Mouse (Mus musculus) limb, embryonic 15.5 days (tissue): ENCODE data around the gene Ifna5. TPM values are rescaled to one million over a fixed set of nuclear protein-coding genes. Genes with fewer than 3 reads are reported as not detected.
"Not testable (repeated sequence)": the region's sequence is repeated elsewhere in the genome, so short reads cannot be mapped to it uniquely, and the experiment has no call there.

ENCODE experiments used
- ATAC-seq: fragments of 200-750 bp; cut with Nextera tagmentation; 2 replicates; pipeline ENCODE4 v1.8.0; 2017; ENCODE audit warnings: low read depth, moderate TSS enrichment; ENCODE audit not compliant: insufficient number of reproducible peaks, low FRiP score, low TSS enrichment
- H3K27ac ChIP-seq: fragments of 300-500 bp; sonication (generic); 2 replicates; pipeline ENCODE4 v1.5.1; 2015; ENCODE audit warnings: moderate library complexity, mild to moderate bottlenecking, inconsistent platforms
- H3K27me3 ChIP-seq: fragments of 300-500 bp; sonication (generic); 2 replicates; pipeline ENCODE4 v1.6.1; 2015; ENCODE audit warnings: inconsistent platforms
- H3K36me3 ChIP-seq: fragments of 300-500 bp; sonication (generic); 2 replicates; pipeline ENCODE4 v1.6.1; 2015; ENCODE audit warnings: inconsistent platforms
- H3K4me1 ChIP-seq: fragments of 300-500 bp; sonication (generic); 2 replicates; pipeline ENCODE4 v1.6.1; 2015; ENCODE audit warnings: inconsistent platforms
- H3K4me2 ChIP-seq: fragments of 300-500 bp; sonication (generic); 2 replicates; pipeline ENCODE4 v1.6.1; 2015; ENCODE audit warnings: mild to moderate bottlenecking, inconsistent platforms
- H3K4me3 ChIP-seq: fragments of 300-500 bp; sonication (generic); 2 replicates; pipeline ENCODE4 v1.5.1; 2015; ENCODE audit warnings: mild to moderate bottlenecking, inconsistent platforms
- H3K9ac ChIP-seq: fragments of 300-500 bp; sonication (generic); 2 replicates; pipeline ENCODE4 v1.6.1; 2015; ENCODE audit warnings: inconsistent platforms
- H3K9me3 ChIP-seq: fragments of 300-500 bp; sonication (generic); 2 replicates; pipeline ENCODE4 v1.6.1; 2016; ENCODE audit warnings: inconsistent platforms
- WGBS: fragments of 180-500 bp; shearing (Covaris S2); methylation state at CpG from one replicate; pipeline ENCODE4 v1.1.7; 2015; 5-methylcytosine and 5-hydroxymethylcytosine counted together
- polyA plus RNA-seq: library from polyadenylated mRNA; unstranded; fragments of >200 nt; fragmentation: Nextera tagmentation; extraction: Ambion mirVana; gene quantifications from 2 replicates; pipeline ENCODE4 v1.2.1, GENCODE M21; 2015

The Ifna5 gene
- not detected in 2 replicates for polyA plus RNA-seq

GRCm38 (mm10) chr4:88835225-88835624, at the start of gene Ifna5:
TSS of gene Ifna5 (plus strand) at chr4:88835525.
- not testable (repeated sequence) for H3K27ac ChIP-seq, H3K36me3 ChIP-seq, H3K9ac ChIP-seq, ATAC-seq, H3K9me3 ChIP-seq, H3K27me3 ChIP-seq, H3K4me1 ChIP-seq, H3K4me2 ChIP-seq, H3K4me3 ChIP-seq
- 68% methylated on average over 1 of the region's 1 CpGs for WGBS

GRCm38 (mm10) chr4:88788402-88788801, 46.9 kb upstream of the Ifna5 start, which contains the start of gene Gm13277:
TSS of gene Gm13277 (plus strand) at chr4:88788632.
- H3K36me3 ChIP-seq, H3K4me1 ChIP-seq, H3K27ac ChIP-seq, H3K9me3 ChIP-seq, H3K4me3 ChIP-seq, H3K9ac ChIP-seq, H3K4me2 ChIP-seq, ATAC-seq, H3K27me3 ChIP-seq: not testable (repeated sequence)
- 0% methylated on average over 2 of the region's 28 CpGs for WGBS

DNA sequence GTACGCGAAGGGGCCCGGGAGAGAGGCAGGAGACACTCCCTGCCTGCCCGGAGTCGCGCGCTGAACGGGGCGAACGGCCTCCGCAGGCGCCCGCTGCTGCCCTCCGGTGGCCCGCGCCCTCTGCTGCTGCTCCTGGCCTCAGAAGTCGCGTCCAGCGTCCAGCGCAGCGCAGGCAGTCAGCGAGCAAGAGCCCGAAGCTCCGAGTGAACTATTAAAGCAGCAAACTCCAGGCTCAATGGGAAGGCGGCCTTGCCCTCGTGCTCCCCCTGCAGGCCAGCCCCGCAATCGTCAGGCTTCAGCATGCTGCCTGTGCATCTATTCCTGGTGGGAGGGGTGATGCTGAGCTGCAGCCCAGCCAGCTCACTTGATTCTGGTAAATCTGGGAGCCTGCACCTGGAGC, 44.1 kb upstream of the Ifna5 start, which contains the start of gene Gm13278:
TSS of gene Gm13278 (plus strand) at position 301 of the 400 bp plus-strand sequence.
- ATAC-seq, H3K27me3 ChIP-seq, H3K27ac ChIP-seq, H3K36me3 ChIP-seq, H3K4me1 ChIP-seq, H3K9ac ChIP-seq, H3K4me2 ChIP-seq, H3K4me3 ChIP-seq, H3K9me3 ChIP-seq: not testable (repeated sequence)
- no CpG with 5 or more reads among the region's 28 CpGs for WGBS

GRCm38 (mm10) chr4:88793936-88794675, 41.2 kb upstream of the Ifna5 start, which contains the start of gene Gm13275:
TSS of gene Gm13275 (plus strand) at chr4:88794487.
- not testable (repeated sequence) for H3K4me1 ChIP-seq, H3K4me3 ChIP-seq, H3K9me3 ChIP-seq, H3K36me3 ChIP-seq, H3K27me3 ChIP-seq, H3K9ac ChIP-seq, H3K4me2 ChIP-seq, H3K27ac ChIP-seq, ATAC-seq
- WGBS = 0% methylated on average over 16 of the region's 52 CpGs

DNA sequence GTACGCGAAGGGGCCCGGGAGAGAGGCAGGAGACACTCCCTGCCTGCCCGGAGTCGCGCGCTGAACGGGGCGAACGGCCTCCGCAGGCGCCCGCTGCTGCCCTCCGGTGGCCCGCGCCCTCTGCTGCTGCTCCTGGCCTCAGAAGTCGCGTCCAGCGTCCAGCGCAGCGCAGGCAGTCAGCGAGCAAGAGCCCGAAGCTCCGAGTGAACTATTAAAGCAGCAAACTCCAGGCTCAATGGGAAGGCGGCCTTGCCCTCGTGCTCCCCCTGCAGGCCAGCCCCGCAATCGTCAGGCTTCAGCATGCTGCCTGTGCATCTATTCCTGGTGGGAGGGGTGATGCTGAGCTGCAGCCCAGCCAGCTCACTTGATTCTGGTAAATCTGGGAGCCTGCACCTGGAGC, 38.2 kb upstream of the Ifna5 start, which contains the start of gene Gm13279:
TSS of gene Gm13279 (plus strand) at position 301 of the 400 bp plus-strand sequence.
- not testable (repeated sequence) for H3K9me3 ChIP-seq, H3K4me2 ChIP-seq, H3K27ac ChIP-seq, H3K36me3 ChIP-seq, H3K4me3 ChIP-seq, H3K27me3 ChIP-seq, H3K9ac ChIP-seq, ATAC-seq, H3K4me1 ChIP-seq
- no CpG with 5 or more reads among the region's 28 CpGs for WGBS

GRCm38 (mm10) chr4:88799365-88799764, 36.0 kb upstream of the Ifna5 start, which contains the start of gene Gm13285:
TSS of gene Gm13285 (plus strand) at chr4:88799665.
- not testable (repeated sequence) for H3K27ac ChIP-seq, H3K4me3 ChIP-seq, H3K4me2 ChIP-seq, ATAC-seq, H3K4me1 ChIP-seq, H3K27me3 ChIP-seq, H3K36me3 ChIP-seq, H3K9me3 ChIP-seq, H3K9ac ChIP-seq
- 13% methylated on average over 5 of the region's 7 CpGs for WGBS

GRCm38 (mm10) chr4:88802954-88803353, 32.4 kb upstream of the Ifna5 start, which contains the start of gene Gm13287:
TSS of gene Gm13287 (plus strand) at chr4:88803254.
- H3K27me3 ChIP-seq, H3K27ac ChIP-seq, H3K36me3 ChIP-seq, ATAC-seq, H3K9ac ChIP-seq, H3K4me1 ChIP-seq, H3K4me2 ChIP-seq, H3K9me3 ChIP-seq, H3K4me3 ChIP-seq: not testable (repeated sequence)
- WGBS = no CpG with 5 or more reads among the region's 29 CpGs

DNA sequence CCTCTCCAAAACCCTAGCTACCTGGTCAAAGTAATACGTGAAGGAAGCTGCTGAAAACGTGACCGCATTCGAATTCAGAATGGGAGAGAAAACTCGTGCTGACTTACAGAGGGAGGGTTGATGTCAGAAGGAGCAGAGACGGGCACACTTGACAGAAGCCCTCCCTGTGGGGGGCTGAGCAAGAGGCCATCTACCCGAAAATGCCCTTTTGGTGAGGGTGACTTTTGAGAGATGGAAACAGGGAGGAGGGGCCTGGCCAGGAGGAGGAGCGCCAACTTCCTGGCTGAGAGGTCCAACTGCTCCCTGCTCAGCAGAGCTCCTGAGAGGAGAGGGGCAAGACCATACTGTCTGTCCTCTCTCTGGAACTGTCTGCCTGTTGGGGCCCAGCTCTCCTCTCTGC, 30.1 kb upstream of the Ifna5 start, which contains the start of gene Gm13288:
TSS of gene Gm13288 (plus strand) at position 301 of the 400 bp plus-strand sequence.
- H3K9me3 ChIP-seq, H3K4me1 ChIP-seq, ATAC-seq, H3K36me3 ChIP-seq, H3K27ac ChIP-seq, H3K27me3 ChIP-seq, H3K9ac ChIP-seq: not testable (repeated sequence)
- no CpG with 5 or more reads among the region's 8 CpGs for WGBS
- Histone ChIP-seq H3K4me3 (peak within 1 kb of the TSS; percentile 30), H3K4me2 (0 out of 2 replicates have a peak within 1 kb of the TSS, but pooled peaks have one; percentile 30)

DNA sequence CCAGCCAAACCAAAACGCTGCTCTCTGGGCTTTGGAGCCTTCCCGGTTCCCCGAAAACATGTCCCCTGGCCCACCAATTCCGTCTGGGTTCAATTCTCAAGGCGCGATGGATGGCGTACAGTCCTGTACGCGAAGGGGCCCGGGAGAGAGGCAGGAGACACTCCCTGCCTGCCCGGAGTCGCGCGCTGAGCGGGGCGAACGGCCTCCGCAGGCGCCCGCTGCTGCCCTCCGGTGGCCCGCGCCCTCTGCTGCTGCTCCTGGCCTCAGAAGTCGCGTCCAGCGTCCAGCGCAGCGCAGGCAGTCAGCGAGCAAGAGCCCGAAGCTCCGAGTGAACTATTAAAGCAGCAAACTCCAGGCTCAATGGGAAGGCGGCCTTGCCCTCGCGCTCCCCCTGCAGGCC, 29.6 kb upstream of the Ifna5 start:
- H3K9ac ChIP-seq, H3K36me3 ChIP-seq, H3K4me1 ChIP-seq, H3K27me3 ChIP-seq, H3K9me3 ChIP-seq, H3K27ac ChIP-seq, ATAC-seq: not testable (repeated sequence)
- peak overlapping the region; percentile 30 for H3K4me3 ChIP-seq
- 0% methylated on average over 7 of the region's 34 CpGs for WGBS
- H3K4me2 ChIP-seq = 0 out of 2 replicates have a peak overlapping the region, but pooled peaks have one; percentile 30

DNA sequence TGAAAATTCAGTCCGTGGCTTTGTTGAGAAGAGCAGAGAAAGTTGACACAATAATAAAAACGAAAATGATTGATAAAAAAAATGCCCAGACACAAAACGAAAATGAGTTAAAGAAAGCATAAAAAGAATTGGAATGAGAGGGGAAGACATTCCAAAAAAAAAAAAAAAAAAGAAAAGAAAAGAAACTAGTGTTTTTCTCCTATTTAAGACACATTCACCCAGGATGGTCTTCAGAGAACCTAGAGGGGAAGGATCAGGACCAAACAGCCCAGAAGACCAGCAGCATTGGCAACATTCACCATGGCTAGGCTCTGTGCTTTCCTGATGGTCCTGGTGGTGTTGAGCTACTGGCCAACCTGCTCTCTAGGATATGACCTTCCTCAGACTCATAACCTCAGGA, 19.4 kb upstream of the Ifna5 start, which contains the start of gene Ifna7:
TSS of gene Ifna7 (plus strand) at position 301 of the 400 bp plus-strand sequence.
- Histone ChIP-seq H3K4me2 (no peak within 1 kb of the TSS), H3K9ac (no peak within 1 kb of the TSS), H3K4me1 (no peaks in the 10 kb centered on the region), H3K27ac (no peak within 1 kb of the TSS), H3K36me3 (no peaks in the 10 kb centered on the region), H3K9me3 (no peaks in the 10 kb centered on the region), H3K4me3 (no peak within 1 kb of the TSS), H3K27me3 (no peaks in the 10 kb centered on the region)
- no peak for ATAC-seq
- 54% methylated on average over 3 of the region's 3 CpGs for WGBS

- no peaks in the 10 kb centered on the region for H3K9me3 ChIP-seq
- no peak within 1 kb of the TSS for H3K27ac ChIP-seq
- H3K4me1 ChIP-seq = no peaks in the 10 kb centered on the region
- no peaks in the 10 kb centered on the region for H3K36me3 ChIP-seq
- ATAC-seq = no peak
- H3K4me2 ChIP-seq = no peak within 1 kb of the TSS
- H3K9ac ChIP-seq = no peak within 1 kb of the TSS
- no peak within 1 kb of the TSS for H3K4me3 ChIP-seq
- WGBS = 73% methylated on average over 1 of the region's 1 CpGs
- no peaks in the 10 kb centered on the region for H3K27me3 ChIP-seq
These were observed 15.7 kb upstream of the Ifna5 start, which contains the start of gene Ifna11 for GRCm38 (mm10) chr4:88819659-88820058. TSS of gene Ifna11 (plus strand) at chr4:88819959.

DNA sequence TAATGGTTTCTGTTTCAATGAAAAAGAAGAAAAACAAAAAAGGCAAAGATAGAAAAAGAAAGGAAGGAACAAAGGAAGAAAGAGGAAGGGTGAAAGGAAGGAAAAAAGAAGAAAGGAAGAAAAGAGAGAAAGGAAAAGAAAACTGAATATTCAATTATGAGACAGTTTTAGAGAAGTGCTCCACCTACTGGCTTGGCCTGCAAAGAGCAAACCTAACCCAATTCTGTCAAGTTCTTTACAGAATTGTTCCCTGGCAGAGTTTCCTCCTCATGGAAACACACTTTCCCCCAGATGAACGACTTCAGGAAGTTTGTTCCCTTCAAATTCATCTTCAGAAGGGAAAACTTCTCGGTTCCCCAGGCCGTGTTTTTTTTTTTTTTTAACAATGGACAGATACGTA, 12.3 kb upstream of the Ifna5 start:
- Histone ChIP-seq H3K9ac (no peak overlapping the region), H3K36me3 (no peaks in the 10 kb centered on the region), H3K4me3 (no peak overlapping the region), H3K27ac (no peak overlapping the region), H3K27me3 (no peaks in the 10 kb centered on the region), H3K4me1 (no peaks in the 10 kb centered on the region), H3K9me3 (no peaks in the 10 kb centered on the region), H3K4me2 (no peak overlapping the region)
- ATAC-seq = no peak
- WGBS = 20% methylated on average over 4 of the region's 4 CpGs
